Mouse (Mus musculus): Measurements from ENCODE around the gene Dcbld1.

GRCm38 (mm10) chr10:52194957-52195852 lies 38.2 kb upstream of the Dcbld1 start, which contains the start of gene Ros1:
- TF ChIP-seq GATA1 (IDR thresholded peaks at IDR 0.05; ENCODE audit: borderline replicate concordance, low read length) (no peak), FLI1 (IDR thresholded peaks at IDR 0.05; ENCODE audit: low read length) (no peak)

Measured in megakaryocyte, embryonic 14.5 days (primary cell).